In the genomic region with DNA sequence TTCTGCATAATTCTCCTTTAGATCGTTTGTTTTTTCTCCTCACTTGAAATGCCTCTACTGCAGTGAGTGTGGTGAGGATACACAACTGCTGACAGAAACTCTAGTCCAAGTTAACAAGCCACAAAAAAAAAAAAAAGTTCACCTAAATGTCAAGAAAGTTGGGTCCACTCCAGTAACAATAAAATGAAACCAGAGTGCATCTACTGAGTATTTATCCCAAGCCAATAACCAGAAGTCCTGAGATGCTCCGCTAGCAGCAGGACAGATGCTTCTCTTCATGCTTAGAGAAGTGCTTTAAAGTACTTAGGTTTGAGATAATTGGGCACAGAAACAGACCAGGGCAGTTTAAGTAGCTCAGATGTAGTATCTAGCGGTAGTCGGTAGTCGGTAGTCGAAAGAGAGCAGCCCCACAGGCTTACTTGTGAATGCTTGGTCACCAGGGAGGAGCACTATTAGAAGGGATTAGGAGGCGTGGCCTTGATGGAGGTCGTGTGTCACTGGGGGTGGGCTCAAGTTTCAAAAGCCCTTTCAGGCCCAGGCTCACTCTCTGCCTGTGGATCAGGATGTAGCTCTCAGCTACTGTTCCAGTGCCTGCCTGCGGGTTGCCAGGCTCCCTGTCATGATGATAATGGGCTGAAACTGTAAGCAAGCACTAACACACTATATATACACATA, we compare ENCODE assay signal across 17 mouse cellular contexts.
A peak's percentile ranks its signal among the peaks of the same experiment; 100 is the strongest.
DNase-seq lines count a peak whose midpoint lies in the region; ATAC-seq and TF ChIP-seq lines count a peak whose summit lies in the region.
"Had no signal": no experiment of that assay in that cellular context is flagged by ENCODE, and none has a peak within 500 bp of the region (broad histone marks: within the 10 kb centered on the region; RNA-seq: fewer than 3 reads in every experiment).

No protein-coding gene starts in this region.

- intact Hi-C loops in gastrocnemius, adult 2 months (cut with DNase I) = no loop called here

- no peaks in the 10 kb centered on the region for H3K9me3 ChIP-seq in kidney, postnatal 0 days (replicated peaks; ENCODE audit: low read length)
- H3K9me3 ChIP-seq in kidney, embryonic 14.5 days (ENCODE audit: control insufficient read depth, low read length) = no peaks in the 10 kb centered on the region
- H3K9me3 ChIP-seq in ES-E14 (ENCODE audit: control insufficient read depth, insufficient read depth, low read depth, low read length) = no peaks in the 10 kb centered on the region
- no peaks in the 10 kb centered on the region for H3K9me3 ChIP-seq in embryonic facial prominence, embryonic 10.5 days
- H3K9me3 ChIP-seq in hindbrain, embryonic 12.5 days (replicated peaks) = no peaks in the 10 kb centered on the region
- H3K9me3 ChIP-seq: limb, embryonic 15.5 days; neural tube, embryonic 13.5 days had no signal

- 59% methylated on average over 9 of the region's 9 CpGs for WGBS in kidney, postnatal 0 days
- 68% methylated on average over 9 of the region's 9 CpGs for whole genome bisulfite sequencing in kidney, embryonic 14.5 days
- 66% methylated on average over 9 of the region's 9 CpGs for WGBS in embryonic facial prominence, embryonic 10.5 days
- WGBS in hindbrain, embryonic 12.5 days = 77% methylated on average over 9 of the region's 9 CpGs

- 0 out of 2 replicates have a peak, but pooled peaks cover 2% of the 10 kb centered on the region for H3K36me3 ChIP-seq in kidney, postnatal 0 days (ENCODE audit: insufficient read depth, low read length)
- no peaks in the 10 kb centered on the region; the same call in 1 of the 2 replicates for H3K36me3 ChIP-seq in kidney, embryonic 14.5 days (ENCODE audit: control insufficient read depth, insufficient read depth, low read length)
- no peaks in the 10 kb centered on the region for H3K36me3 ChIP-seq in ES-E14 (ENCODE audit: control insufficient read depth, insufficient read depth, low read length, poor library complexity, severe bottlenecking)
- H3K36me3 ChIP-seq in embryonic facial prominence, embryonic 10.5 days (replicated peaks) = peaks cover 21% of the 10 kb centered on the region
- H3K36me3 ChIP-seq in hindbrain, embryonic 12.5 days = peaks cover 4% of the 10 kb centered on the region; the same call in 1 of the 2 replicates
- H3K36me3 ChIP-seq: limb, embryonic 15.5 days had no signal

- peak overlapping the region; percentile 76 for H3K27ac ChIP-seq in gastrocnemius, adult 2 months
- no peak overlapping the region for H3K27ac ChIP-seq in kidney, postnatal 0 days
- no peak overlapping the region for H3K27ac ChIP-seq in kidney, embryonic 14.5 days (ENCODE audit: low read depth, low read length)
- no peak overlapping the region for H3K27ac ChIP-seq in ES-E14 (ENCODE audit: insufficient read depth, low read depth, low read length, poor library complexity, severe bottlenecking)
- no peak overlapping the region for H3K27ac ChIP-seq in embryonic facial prominence, embryonic 10.5 days (replicated peaks)
- no peak overlapping the region for H3K27ac ChIP-seq in hindbrain, embryonic 12.5 days
- H3K27ac ChIP-seq: limb, embryonic 15.5 days; macrophage; neural tube, embryonic 13.5 days had no signal

- TF ChIP-seq CTCF in gastrocnemius, adult 2 months (IDR thresholded peaks at IDR 0.05) = no peak
- no peak for TF ChIP-seq CTCF in kidney, postnatal 0 days (IDR thresholded peaks at IDR 0.05; ENCODE audit: low read depth)

- H3K4me3 ChIP-seq in gastrocnemius, adult 2 months = peak overlapping the region; percentile 23
- no peak overlapping the region for H3K4me3 ChIP-seq in kidney, postnatal 0 days (replicated peaks; ENCODE audit: low read depth, low read length)
- H3K4me3 ChIP-seq in kidney, embryonic 14.5 days (ENCODE audit: low read length) = no peak overlapping the region
- no peak overlapping the region for H3K4me3 ChIP-seq in ES-E14 (ENCODE audit: insufficient read depth in 1 of 2, low read depth in 1 of 2, low read length in 2 of 2, poor library complexity in 1 of 2, severe bottlenecking in 1 of 2)
- H3K4me3 ChIP-seq in embryonic facial prominence, embryonic 10.5 days = no peak overlapping the region
- H3K4me3 ChIP-seq in hindbrain, embryonic 12.5 days = no peak overlapping the region
- H3K4me3 ChIP-seq: limb, embryonic 15.5 days; neural tube, embryonic 13.5 days had no signal

- H3K9ac ChIP-seq in kidney, postnatal 0 days (ENCODE audit: low read depth, low read length) = no peak overlapping the region
- H3K9ac ChIP-seq in kidney, embryonic 14.5 days (ENCODE audit: low read depth, low read length) = no peak overlapping the region
- no peak overlapping the region for H3K9ac ChIP-seq in ES-E14 (ENCODE audit: insufficient read depth, low read depth, low read length, poor library complexity, severe bottlenecking)
- no peak overlapping the region for H3K9ac ChIP-seq in hindbrain, embryonic 12.5 days
- H3K9ac ChIP-seq: limb, embryonic 15.5 days; neural tube, embryonic 13.5 days had no signal

- ATAC-seq in kidney, postnatal 0 days (replicated peaks; ENCODE audit: low FRiP score, low read depth) = no peak
- ATAC-seq in kidney, embryonic 14.5 days (ENCODE audit: low FRiP score, low TSS enrichment) = no peak
- ATAC-seq in hindbrain, embryonic 12.5 days (ENCODE audit: low FRiP score) = no peak
- ATAC-seq: inflammation-experienced regulatory T-cells, adult 6 months; midbrain, embryonic 16.5 days had no signal

- in situ Hi-C loops in ES-E14 (cut with MboI; ENCODE audit: low sequenced_read_pairs in 2 of 2, unreplicated experiment in 2 of 2) = no loop called here

- H3K27me3 ChIP-seq in kidney, postnatal 0 days (ENCODE audit: insufficient read depth, low read length) = no peaks in the 10 kb centered on the region
- H3K27me3 ChIP-seq in kidney, embryonic 14.5 days (ENCODE audit: control insufficient read depth, insufficient read depth, low read length) = no peaks in the 10 kb centered on the region
- H3K27me3 ChIP-seq in embryonic facial prominence, embryonic 10.5 days (replicated peaks; ENCODE audit: low read depth, poor library complexity, severe bottlenecking) = no peaks in the 10 kb centered on the region
- no peaks in the 10 kb centered on the region for H3K27me3 ChIP-seq in hindbrain, embryonic 12.5 days
- H3K27me3 ChIP-seq: limb, embryonic 15.5 days; neural tube, embryonic 13.5 days had no signal

- no peak overlapping the region for H3K4me2 ChIP-seq in kidney, postnatal 0 days (ENCODE audit: low read length)
- no peak overlapping the region for H3K4me2 ChIP-seq in kidney, embryonic 14.5 days (replicated peaks; ENCODE audit: low read depth, low read length)
- H3K4me2 ChIP-seq in hindbrain, embryonic 12.5 days (replicated peaks) = no peak overlapping the region
- H3K4me2 ChIP-seq: limb, embryonic 15.5 days; neural tube, embryonic 13.5 days had no signal

- no peaks in the 10 kb centered on the region for H3K4me1 ChIP-seq in kidney, postnatal 0 days (replicated peaks; ENCODE audit: insufficient read depth, low read length)
- H3K4me1 ChIP-seq in kidney, embryonic 14.5 days (ENCODE audit: control insufficient read depth, insufficient read depth, low read length) = no peaks in the 10 kb centered on the region
- no peaks in the 10 kb centered on the region for H3K4me1 ChIP-seq in ES-E14 (ENCODE audit: control insufficient read depth in 2 of 2, insufficient read depth in 2 of 2, low read length in 2 of 2, poor library complexity in 1 of 2)
- peaks cover 10% of the 10 kb centered on the region; the same call in 1 of the 2 replicates for H3K4me1 ChIP-seq in embryonic facial prominence, embryonic 10.5 days
- no peaks in the 10 kb centered on the region for H3K4me1 ChIP-seq in hindbrain, embryonic 12.5 days
- H3K4me1 ChIP-seq: limb, embryonic 15.5 days; neural tube, embryonic 13.5 days had no signal

- no peak for DNase-seq in gastrocnemius, adult 2 months
- no peak for DNase-seq in gastrocnemius, postnatal 10 days
- peak; percentile 58 for DNase-seq in kidney, postnatal 0 days (ENCODE audit: low spot score)
- peak; percentile 33 for DNase-seq in ES-E14 (ENCODE audit: low read depth, low spot score)
- DNase-seq in embryonic facial prominence, embryonic 10.5 days (ENCODE audit: low spot score) = peak; percentile 35
- DNase-seq in urinary bladder, postnatal 4 days (ENCODE audit: low spot score in 2 of 2) = no peak
- DNase-seq: adrenal gland, adult 2 months; cerebellum, adult 9-10 months; right cerebral cortex, postnatal 25 days; thymus, postnatal 14 days had no signal

TF ChIP-seq in ES-E14, 5 proteins besides CTCF, POLR2A, EP300 and RAD21:
- TF ChIP-seq ZNF384 (IDR thresholded peaks at IDR 0.05; ENCODE audit: low read depth, low read length) (no peak), ZC3H11A (IDR thresholded peaks at IDR 0.05; ENCODE audit: borderline replicate concordance, low read depth, low read length) (no peak), MAFK (IDR thresholded peaks at IDR 0.05; ENCODE audit: insufficient read depth, low read depth, low read length) (no peak), CHD2 (IDR thresholded peaks at IDR 0.05; ENCODE audit: low read depth, low read length) (no peak), HCFC1 (IDR thresholded peaks at IDR 0.05; ENCODE audit: borderline replicate concordance, insufficient read depth, low read length) (no peak)

Comparison
In these comparisons a context has a peak if more than half of its experiments do, and no peak if none do; other contexts are left out.
1. DNase-seq: peak in kidney, postnatal 0 days (single experiment), ES-E14 (single experiment) and embryonic facial prominence, embryonic 10.5 days (single experiment); none in gastrocnemius, adult 2 months (single experiment), gastrocnemius, postnatal 10 days (single experiment) and urinary bladder, postnatal 4 days (0 of 2).